Mouse (Mus musculus) ES-Bruce4 (cell line): ENCODE data around the gene Il25. TPM values are rescaled to one million over a fixed set of nuclear protein-coding genes. Genes with fewer than 3 reads are reported as not detected.
"Not testable (repeated sequence)": the region's sequence is repeated elsewhere in the genome, so short reads cannot be mapped to it uniquely, and the experiment has no call there.

Source experiments
- H3K27ac ChIP-seq: 2 replicates; pipeline ENCODE4 v1.5.1; 2012; ENCODE audit warnings: low read length, inconsistent platforms; ENCODE audit not compliant: insufficient read depth
- H3K27me3 ChIP-seq: 2 replicates; pipeline ENCODE4 v1.6.1; 2012; ENCODE audit warnings: mild to moderate bottlenecking, low read length, inconsistent platforms; ENCODE audit not compliant: control insufficient read depth, poor library complexity, insufficient read depth, severe bottlenecking
- H3K36me3 ChIP-seq: 2 replicates; pipeline ENCODE4 v1.6.1; 2012; ENCODE audit warnings: inconsistent platforms, mild to moderate bottlenecking, low read length, moderate library complexity; ENCODE audit not compliant: control insufficient read depth, poor library complexity, insufficient read depth, severe bottlenecking
- H3K4me1 ChIP-seq: one replicate; pipeline ENCODE4 v1.8.1; 2011; ENCODE audit warnings: low read length; ENCODE audit not compliant: control insufficient read depth, insufficient read depth
- H3K4me3 ChIP-seq: 2 replicates; pipeline ENCODE4 v1.5.1; 2011; ENCODE audit warnings: low read depth, mild to moderate bottlenecking, low read length
- H3K9ac ChIP-seq: 2 replicates; pipeline ENCODE4 v1.6.1; 2012; ENCODE audit warnings: low read depth, mild to moderate bottlenecking, inconsistent platforms; ENCODE audit not compliant: poor library complexity, severe bottlenecking
- H3K9me3 ChIP-seq: replicated peaks from 2 replicates; pipeline ENCODE4 v1.6.1; 2012; ENCODE audit warnings: mild to moderate bottlenecking, low read length, inconsistent platforms; ENCODE audit not compliant: control insufficient read depth, poor library complexity, insufficient read depth, severe bottlenecking
- CTCF ChIP-seq: IDR thresholded peaks from one replicate; pipeline ENCODE4 v1.8.1; 2011; ENCODE audit warnings: low read depth, low read length
- EP300 ChIP-seq: IDR thresholded peaks from 2 replicates; pipeline ENCODE4 v1.6.1; 2011; ENCODE audit warnings: low read depth, low read length; ENCODE audit not compliant: insufficient read depth
- POLR2A ChIP-seq: IDR thresholded peaks from one replicate; pipeline ENCODE4 v1.8.1; 2011; ENCODE audit warnings: low read length; ENCODE audit not compliant: insufficient read depth
- polyA plus RNA-seq: library from polyadenylated mRNA; stranded (reverse); fragments of >200 nt; gene quantifications from 2 replicates; pipeline ENCODE4 v1.2.4, GENCODE M21; 2011; ENCODE audit warnings: low read depth; ENCODE audit not compliant: missing spikeins, insufficient read depth, insufficient read length

Gene Il25
- polyA plus RNA-seq, 1 experiment = not detected

- peaks cover 2% of the 10 kb centered on the region for H3K4me1 ChIP-seq
- H3K4me3 ChIP-seq = no peak overlapping the region
- H3K36me3 ChIP-seq = no peaks in the 10 kb centered on the region
- no peaks in the 10 kb centered on the region for H3K27me3 ChIP-seq
- no peak overlapping the region for H3K9ac ChIP-seq
- TF ChIP-seq EP300 = no peak
- no peak for TF ChIP-seq POLR2A
- TF ChIP-seq CTCF = no peak
- H3K27ac ChIP-seq = no peak overlapping the region
- no peaks in the 10 kb centered on the region for H3K9me3 ChIP-seq
These were observed 7.7 kb downstream of the Il25 start for GRCm38 (mm10) chr14:54940176-54940530.

- Histone ChIP-seq H3K4me1 (peaks cover 2% of the 10 kb centered on the region), H3K9ac (no peak overlapping the region), H3K27ac (no peak overlapping the region), H3K27me3 (no peaks in the 10 kb centered on the region), H3K36me3 (no peaks in the 10 kb centered on the region), H3K4me3 (no peak overlapping the region), H3K9me3 (no peaks in the 10 kb centered on the region)
- TF ChIP-seq POLR2A (no peak), CTCF (no peak), EP300 (no peak)
These were observed 8.8 kb downstream of the Il25 start for GRCm38 (mm10) chr14:54941024-54941978.

- Histone ChIP-seq H3K36me3 (no peaks in the 10 kb centered on the region), H3K27ac (no peak overlapping the region), H3K9ac (no peak overlapping the region), H3K4me3 (no peak overlapping the region), H3K4me1 (peaks cover 2% of the 10 kb centered on the region), H3K9me3 (no peaks in the 10 kb centered on the region), H3K27me3 (no peaks in the 10 kb centered on the region)
- TF ChIP-seq POLR2A = no peak
- TF ChIP-seq CTCF = no peak
- no peak for TF ChIP-seq EP300
These were observed 10.0 kb downstream of the Il25 start for GRCm38 (mm10) chr14:54942479-54942878.

GRCm38 (mm10) chr14:54943971-54944370 lies 11.5 kb downstream of the Il25 start:
- H3K27ac ChIP-seq = no peak overlapping the region
- no peak overlapping the region for H3K9ac ChIP-seq
- H3K9me3 ChIP-seq = no peaks in the 10 kb centered on the region
- H3K4me1 ChIP-seq = peaks cover 2% of the 10 kb centered on the region
- H3K36me3 ChIP-seq = no peaks in the 10 kb centered on the region
- H3K27me3 ChIP-seq = no peaks in the 10 kb centered on the region
- H3K4me3 ChIP-seq = no peak overlapping the region
- TF ChIP-seq POLR2A (no peak), CTCF (no peak), EP300 (no peak)

GRCm38 (mm10) chr14:54944939-54945338 lies 12.4 kb downstream of the Il25 start:
- Histone ChIP-seq H3K4me1 (no peaks in the 10 kb centered on the region), H3K27ac (no peak overlapping the region), H3K9me3 (no peaks in the 10 kb centered on the region), H3K27me3 (0 out of 2 replicates have a peak, but pooled peaks cover 3% of the 10 kb centered on the region), H3K4me3 (no peak overlapping the region), H3K9ac (no peak overlapping the region), H3K36me3 (no peaks in the 10 kb centered on the region)
- TF ChIP-seq POLR2A (no peak), CTCF (no peak), EP300 (no peak)

- Histone ChIP-seq H3K4me3 (no peak overlapping the region), H3K27ac (no peak overlapping the region), H3K4me1 (no peaks in the 10 kb centered on the region), H3K9ac (no peak overlapping the region), H3K9me3 (no peaks in the 10 kb centered on the region), H3K36me3 (no peaks in the 10 kb centered on the region), H3K27me3 (peaks cover 3% of the 10 kb centered on the region; the same call in 1 of the 2 replicates)
- no peak for TF ChIP-seq CTCF
- no peak for TF ChIP-seq POLR2A
- TF ChIP-seq EP300 = no peak
These were observed 13.6 kb downstream of the Il25 start for GRCm38 (mm10) chr14:54945975-54946704.

- not testable (repeated sequence) for H3K27ac ChIP-seq, H3K9ac ChIP-seq, H3K4me1 ChIP-seq, H3K27me3 ChIP-seq, H3K9me3 ChIP-seq, H3K36me3 ChIP-seq, H3K4me3 ChIP-seq
These were observed 14.5 kb downstream of the Il25 start for GRCm38 (mm10) chr14:54947008-54947407.
